Mouse (Mus musculus): ENCODE measurements at regions not wholly inside any gene's neighbourhood (a gene's known extent, or its start where the extent isn't known, plus 50 kb on each side); places are given as distances from the start of the nearest gene placed in this dataset.
A peak's percentile ranks its signal among the peaks of the same experiment; 100 is the strongest.

- peak; percentile 1 for DNase-seq (ENCODE audit: low read depth)
These were observed 439.9 kb downstream of the Nyap2 start for GRCm38 (mm10) chr1:81516575-81517210.

- DNase-seq (ENCODE audit: low read depth) = no peak
These were observed 443.9 kb downstream of the Nyap2 start for GRCm38 (mm10) chr1:81520420-81521273.

GRCm38 (mm10) chr1:81522929-81523328 is 446.2 kb downstream of the Nyap2 start:
- no peak for DNase-seq (ENCODE audit: low read depth)

- peak; percentile 18 for DNase-seq (ENCODE audit: low read depth)
These were observed 449.1 kb downstream of the Nyap2 start for GRCm38 (mm10) chr1:81525821-81526220.

GRCm38 (mm10) chr1:81537836-81538235 is 461.1 kb downstream of the Nyap2 start:
- no peak for DNase-seq (ENCODE audit: low read depth)

GRCm38 (mm10) chr1:81539591-81540311 is 463.0 kb downstream of the Nyap2 start:
- no peak for DNase-seq (ENCODE audit: low read depth)

- peak; percentile 1 for DNase-seq (ENCODE audit: low read depth)
These were observed 472.2 kb downstream of the Nyap2 start for GRCm38 (mm10) chr1:81548906-81549305.

- no peak for DNase-seq (ENCODE audit: low read depth)
These were observed 473.0 kb downstream of the Nyap2 start for GRCm38 (mm10) chr1:81549706-81550105.

- no peak for DNase-seq (ENCODE audit: low read depth)
These were observed 476.0 kb downstream of the Nyap2 start for GRCm38 (mm10) chr1:81552731-81553130.

- no peak for DNase-seq (ENCODE audit: low read depth)
These were observed 500.4 kb downstream of the Nyap2 start for GRCm38 (mm10) chr1:81576965-81577664.

- no peak for DNase-seq (ENCODE audit: low read depth)
These were observed 501.0 kb downstream of the Nyap2 start for GRCm38 (mm10) chr1:81577665-81578201.

- no peak for DNase-seq (ENCODE audit: low read depth)
These were observed 504.5 kb downstream of the Nyap2 start for GRCm38 (mm10) chr1:81581208-81581607.

- DNase-seq (ENCODE audit: low read depth) = no peak
These were observed 511.1 kb downstream of the Nyap2 start for GRCm38 (mm10) chr1:81587780-81588307.

GRCm38 (mm10) chr1:81591623-81592022 is 514.9 kb downstream of the Nyap2 start:
- DNase-seq (ENCODE audit: low read depth) = no peak

- DNase-seq (ENCODE audit: low read depth) = no peak
These were observed 516.8 kb downstream of the Nyap2 start for GRCm38 (mm10) chr1:81593280-81594182.

- DNase-seq (ENCODE audit: low read depth) = no peak
These were observed 517.4 kb downstream of the Nyap2 start for GRCm38 (mm10) chr1:81594183-81594515.

GRCm38 (mm10) chr1:81594606-81595005 is 517.9 kb downstream of the Nyap2 start:
- DNase-seq (ENCODE audit: low read depth) = no peak

GRCm38 (mm10) chr1:81608772-81609171 is 532.0 kb downstream of the Nyap2 start:
- no peak for DNase-seq (ENCODE audit: low read depth)

- DNase-seq (ENCODE audit: low read depth) = no peak
These were observed 542.1 kb downstream of the Nyap2 start for GRCm38 (mm10) chr1:81618880-81619279.

- no peak for DNase-seq (ENCODE audit: low read depth)
These were observed 547.4 kb downstream of the Nyap2 start for GRCm38 (mm10) chr1:81624141-81624540.

GRCm38 (mm10) chr1:81632704-81633103 is 556.0 kb downstream of the Nyap2 start:
- no peak for DNase-seq (ENCODE audit: low read depth)
